Mouse (Mus musculus): ENCODE results near the gene Tprgl.
A peak's percentile ranks its signal among the peaks of the same experiment; 100 is the strongest.

Tprgl gene

GRCm38 (mm10) chr4:154159961-154160537 is 417 bp downstream of the Tprgl start:
- DNase-seq (ENCODE audit: low read depth), result no peak

GRCm38 (mm10) chr4:154159002-154159401 is 1.5 kb downstream of the Tprgl start:
- peak; percentile 88 for DNase-seq (ENCODE audit: low read depth)

- DNase-seq (ENCODE audit: low read depth), result no peak
Measured at GRCm38 (mm10) chr4:154157970-154158662, 2.4 kb downstream of the Tprgl start.

GRCm38 (mm10) chr4:154156050-154156449 is 4.4 kb downstream of the Tprgl start:
- no peak for DNase-seq (ENCODE audit: low read depth)

- no peak for DNase-seq (ENCODE audit: low read depth)
Measured at GRCm38 (mm10) chr4:154154104-154154503, 6.4 kb downstream of the Tprgl start.

- no peak for DNase-seq (ENCODE audit: low read depth)
Measured at GRCm38 (mm10) chr4:154146342-154146741, 14.1 kb downstream of the Tprgl start.

- no peak for DNase-seq (ENCODE audit: low read depth)
Measured at GRCm38 (mm10) chr4:154144712-154145111, 15.8 kb downstream of the Tprgl start.

- DNase-seq (ENCODE audit: low read depth), result peak; percentile 79
Measured at GRCm38 (mm10) chr4:154142211-154143040, 18.0 kb downstream of the Tprgl start, which contains the start of gene Wrap73. Gene Wrap73 (plus strand): TSS chr4:154142372.

- DNase-seq (ENCODE audit: low read depth), result no peak
Measured at GRCm38 (mm10) chr4:154141009-154141867, 19.2 kb downstream of the Tprgl start.

- no peak for DNase-seq (ENCODE audit: low read depth)
Measured at GRCm38 (mm10) chr4:154140213-154141008, 20.1 kb downstream of the Tprgl start.

GRCm38 (mm10) chr4:154140182-154140212 is 20.5 kb downstream of the Tprgl start, which contains the start of gene Trp73:
Gene Trp73 (minus strand): TSS chr4:154140208.
- no peak for DNase-seq (ENCODE audit: low read depth)

GRCm38 (mm10) chr4:154139671-154140181 is 20.7 kb downstream of the Tprgl start:
- no peak for DNase-seq (ENCODE audit: low read depth)

- DNase-seq (ENCODE audit: low read depth), result no peak
Measured at GRCm38 (mm10) chr4:154137139-154137538, 23.3 kb downstream of the Tprgl start.

- no peak for DNase-seq (ENCODE audit: low read depth)
Measured at GRCm38 (mm10) chr4:154134803-154135202, 25.7 kb downstream of the Tprgl start.

- no peak for DNase-seq (ENCODE audit: low read depth)
Measured at GRCm38 (mm10) chr4:154131894-154132293, 28.6 kb downstream of the Tprgl start.

GRCm38 (mm10) chr4:154129950-154130349 is 30.5 kb downstream of the Tprgl start:
- no peak for DNase-seq (ENCODE audit: low read depth)

GRCm38 (mm10) chr4:154127273-154127672 is 33.2 kb downstream of the Tprgl start:
- no peak for DNase-seq (ENCODE audit: low read depth)

GRCm38 (mm10) chr4:154125202-154125601 is 35.3 kb downstream of the Tprgl start:
- no peak for DNase-seq (ENCODE audit: low read depth)

- DNase-seq (ENCODE audit: low read depth), result no peak
Measured at GRCm38 (mm10) chr4:154123553-154123952, 36.9 kb downstream of the Tprgl start.

GRCm38 (mm10) chr4:154122374-154122773 is 38.1 kb downstream of the Tprgl start:
- no peak for DNase-seq (ENCODE audit: low read depth)

- no peak for DNase-seq (ENCODE audit: low read depth)
Measured at GRCm38 (mm10) chr4:154121800-154122199, 38.7 kb downstream of the Tprgl start.

- no peak for DNase-seq (ENCODE audit: low read depth)
Measured at GRCm38 (mm10) chr4:154119208-154119607, 41.3 kb downstream of the Tprgl start.
